33 mouse cellular contexts compared by ENCODE assay signal in the genomic region with DNA sequence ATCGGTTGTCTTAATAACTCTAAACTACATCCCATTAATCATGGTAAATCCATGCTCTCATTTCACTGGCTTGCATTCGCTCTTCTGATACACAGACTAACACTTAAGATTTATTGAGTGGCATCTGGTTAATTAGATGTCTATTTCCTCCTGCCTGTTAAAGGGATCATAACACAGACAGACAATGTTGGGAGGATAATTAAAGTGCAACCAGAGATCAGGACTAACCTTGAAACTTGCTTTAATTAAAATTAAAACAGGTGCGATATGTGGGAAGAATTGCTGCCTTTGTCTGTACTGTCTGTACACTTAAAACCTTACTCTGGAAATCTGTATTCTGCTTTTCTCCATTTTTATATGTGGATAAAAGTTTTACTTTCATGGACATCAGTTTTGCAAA.
"Had no signal": no experiment of that assay in that cellular context is flagged by ENCODE, and none has a peak within 500 bp of the region (broad histone marks: within the 10 kb centered on the region; RNA-seq: fewer than 3 reads in every experiment).

No protein-coding gene starts in this region.

- H3K27me3 ChIP-seq: heart, embryonic 12.5 days; heart, embryonic 13.5 days; heart, embryonic 15.5 days; hindbrain, embryonic 12.5 days; hindbrain, embryonic 13.5 days; hindbrain, embryonic 15.5 days; intestine, embryonic 15.5 days; kidney, embryonic 15.5 days had no signal

- H3K4me3 ChIP-seq: heart, embryonic 10.5 days; heart, embryonic 12.5 days; heart, embryonic 13.5 days; heart, embryonic 15.5 days; hindbrain, embryonic 10.5 days; hindbrain, embryonic 12.5 days; hindbrain, embryonic 13.5 days; hindbrain, embryonic 15.5 days; intestine, embryonic 15.5 days; kidney, embryonic 15.5 days; layer of hippocampus, adult 2 months; left cerebral cortex, adult 2 months had no signal

- H3K36me3 ChIP-seq: heart, embryonic 10.5 days; heart, embryonic 12.5 days; heart, embryonic 13.5 days; heart, embryonic 15.5 days; hindbrain, embryonic 10.5 days; hindbrain, embryonic 12.5 days; hindbrain, embryonic 13.5 days; hindbrain, embryonic 15.5 days; intestine, embryonic 15.5 days; kidney, embryonic 15.5 days had no signal

- H3K27ac ChIP-seq: heart, embryonic 10.5 days; heart, embryonic 13.5 days; heart, embryonic 15.5 days; hindbrain, embryonic 10.5 days; hindbrain, embryonic 12.5 days; hindbrain, embryonic 13.5 days; hindbrain, embryonic 14.5 days; hindbrain, embryonic 15.5 days; hindbrain, postnatal 0 days; intestine, embryonic 15.5 days; kidney, embryonic 15.5 days; layer of hippocampus, adult 2 months; left cerebral cortex, adult 2 months had no signal

- DNase-seq: heart, postnatal 10 days; heart, postnatal 14 days; heart, postnatal 36 days; heart, postnatal 4 days; kidney, adult 11 months; kidney, adult 2 months; kidney, adult 8-10 months; kidney, adult 9 months; kidney, postnatal 10 days; kidney, postnatal 14 days; kidney, postnatal 36 days; kidney, postnatal 4 days; layer of hippocampus, adult 9-11 months; layer of hippocampus, postnatal 36 days had no signal

- H3K9me3 ChIP-seq: heart, embryonic 10.5 days; heart, embryonic 12.5 days; heart, embryonic 13.5 days; heart, embryonic 15.5 days; hindbrain, embryonic 10.5 days; hindbrain, embryonic 12.5 days; hindbrain, embryonic 13.5 days; hindbrain, embryonic 15.5 days; intestine, embryonic 15.5 days; kidney, embryonic 15.5 days had no signal

- H3K9ac ChIP-seq: heart, embryonic 12.5 days; heart, embryonic 13.5 days; heart, embryonic 15.5 days; hindbrain, embryonic 12.5 days; hindbrain, embryonic 13.5 days; hindbrain, embryonic 14.5 days; hindbrain, embryonic 15.5 days; intestine, embryonic 15.5 days; kidney, embryonic 15.5 days had no signal

- ATAC-seq: hindbrain, embryonic 16.5 days; hindbrain, postnatal 0 days; inflammation-experienced regulatory T-cells, adult 6 months; intestine, embryonic 15.5 days; intestine, embryonic 16.5 days; intestine, postnatal 0 days had no signal

- H3K4me2 ChIP-seq: heart, embryonic 11.5 days; heart, embryonic 12.5 days; heart, embryonic 13.5 days; heart, embryonic 15.5 days; hindbrain, embryonic 12.5 days; hindbrain, embryonic 13.5 days; hindbrain, embryonic 14.5 days; hindbrain, embryonic 15.5 days; intestine, embryonic 15.5 days; kidney, embryonic 15.5 days had no signal

- H3K4me1 ChIP-seq: heart, embryonic 10.5 days; heart, embryonic 12.5 days; heart, embryonic 13.5 days; heart, embryonic 15.5 days; hindbrain, embryonic 10.5 days; hindbrain, embryonic 12.5 days; hindbrain, embryonic 13.5 days; hindbrain, embryonic 15.5 days; intestine, embryonic 15.5 days; kidney, embryonic 15.5 days had no signal
